Mouse (Mus musculus) liver, embryonic 11.5 days (tissue): ENCODE measurements at regions not wholly inside any gene's neighbourhood (a gene's known extent, or its start where the extent isn't known, plus 50 kb on each side); places are given as distances from the start of the nearest gene placed in this dataset.

ENCODE experiments used
- ATAC-seq: fragments of 200-750 bp; cut with Nextera tagmentation; replicated peaks from 2 replicates; pipeline ENCODE4 v1.8.0; 2017; ENCODE audit warnings: moderate number of reproducible peaks, mild to moderate bottlenecking, moderate TSS enrichment, moderate library complexity; ENCODE audit not compliant: low FRiP score
- DNase-seq: peaks from one replicate; pipeline ENCODE4 v3.0.0-alpha.2; 2017; ENCODE audit warnings: low spot score
- H3K27ac ChIP-seq: fragments of 300-500 bp; sonication (generic); 2 replicates; pipeline ENCODE4 v1.5.1; 2014; ENCODE audit warnings: mild to moderate bottlenecking, low read depth, low read length, control low read depth
- H3K27me3 ChIP-seq: fragments of 300-500 bp; sonication (generic); replicated peaks from 2 replicates; pipeline ENCODE4 v1.6.1; 2014; ENCODE audit warnings: low read length, mixed read lengths; ENCODE audit not compliant: control insufficient read depth, insufficient read depth
- H3K36me3 ChIP-seq: fragments of 300-500 bp; sonication (generic); 2 replicates; pipeline ENCODE4 v1.6.1; 2014; ENCODE audit warnings: mild to moderate bottlenecking, low read length, moderate library complexity, mixed read lengths; ENCODE audit not compliant: control insufficient read depth, insufficient read depth
- H3K4me1 ChIP-seq: fragments of 300-500 bp; sonication (generic); replicated peaks from 2 replicates; pipeline ENCODE4 v1.6.1; 2014; ENCODE audit warnings: low read length, mixed read lengths; ENCODE audit not compliant: control insufficient read depth, insufficient read depth
- H3K4me2 ChIP-seq: fragments of 300-500 bp; sonication (generic); 2 replicates; pipeline ENCODE4 v1.6.1; 2014; ENCODE audit warnings: mild to moderate bottlenecking, control low read depth, moderate library complexity
- H3K4me3 ChIP-seq: fragments of 300-500 bp; sonication (generic); 2 replicates; pipeline ENCODE4 v1.5.1; 2014; ENCODE audit warnings: low read depth, low read length, control low read depth
- H3K9ac ChIP-seq: fragments of 300-500 bp; sonication (generic); 2 replicates; pipeline ENCODE4 v1.6.1; 2014; ENCODE audit warnings: low read depth, low read length, control low read depth
- H3K9me3 ChIP-seq: fragments of 300-500 bp; sonication (generic); 2 replicates; pipeline ENCODE4 v1.6.1; 2016; ENCODE audit warnings: low read length, inconsistent platforms, mixed read lengths; ENCODE audit not compliant: control insufficient read depth
- WGBS: fragments of 180-500 bp; shearing (Covaris S2); extraction: QIAGEN DNeasy Blood & Tissue Kit; methylation state at CpG from one replicate; pipeline ENCODE4 v1.1.7; 2014; 5-methylcytosine and 5-hydroxymethylcytosine counted together

GRCm38 (mm10) chr4:106161592-106161991 lies 154.4 kb upstream of the Usp24 start:
- no peak for ATAC-seq
- DNase-seq, result no peak
- WGBS, result 51% methylated on average over 2 of the region's 2 CpGs

GRCm38 (mm10) chr4:106162551-106162950 lies 153.5 kb upstream of the Usp24 start:
- H3K27me3 ChIP-seq, result no peaks in the 10 kb centered on the region
- ATAC-seq, result no peak
- H3K36me3 ChIP-seq, result no peaks in the 10 kb centered on the region
- H3K4me3 ChIP-seq, result no peak overlapping the region
- WGBS, result 58% methylated on average over 1 of the region's 1 CpGs
- no peak overlapping the region for H3K9ac ChIP-seq
- no peak overlapping the region for H3K4me2 ChIP-seq
- no peaks in the 10 kb centered on the region for H3K9me3 ChIP-seq
- H3K4me1 ChIP-seq, result no peaks in the 10 kb centered on the region
- DNase-seq, result no peak
- H3K27ac ChIP-seq, result no peak overlapping the region

More at GRCm38 (mm10) chr4:106161592-106161991, 154.4 kb upstream of the Usp24 start:
- Histone ChIP-seq H3K9ac (no peak overlapping the region), H3K27ac (no peak overlapping the region), H3K9me3 (no peaks in the 10 kb centered on the region), H3K4me3 (no peak overlapping the region), H3K4me1 (no peaks in the 10 kb centered on the region), H3K36me3 (no peaks in the 10 kb centered on the region), H3K27me3 (no peaks in the 10 kb centered on the region), H3K4me2 (no peak overlapping the region)

GRCm38 (mm10) chr4:106163220-106163619 lies 152.8 kb upstream of the Usp24 start:
- no peak overlapping the region for H3K4me3 ChIP-seq
- no peak overlapping the region for H3K4me2 ChIP-seq
- no peak overlapping the region for H3K9ac ChIP-seq
- no peak for ATAC-seq
- H3K9me3 ChIP-seq, result no peaks in the 10 kb centered on the region
- no peaks in the 10 kb centered on the region for H3K4me1 ChIP-seq
- no peak for DNase-seq
- no peak overlapping the region for H3K27ac ChIP-seq
- no peaks in the 10 kb centered on the region for H3K36me3 ChIP-seq
- no peaks in the 10 kb centered on the region for H3K27me3 ChIP-seq

GRCm38 (mm10) chr4:106167716-106168115 lies 148.3 kb upstream of the Usp24 start:
- no peaks in the 10 kb centered on the region for H3K36me3 ChIP-seq
- H3K4me1 ChIP-seq, result no peaks in the 10 kb centered on the region
- H3K4me3 ChIP-seq, result no peak overlapping the region
- 70% methylated on average over 4 of the region's 4 CpGs for WGBS
- DNase-seq, result no peak
- H3K9ac ChIP-seq, result no peak overlapping the region
- no peaks in the 10 kb centered on the region for H3K27me3 ChIP-seq
- H3K9me3 ChIP-seq, result no peaks in the 10 kb centered on the region
- no peak overlapping the region for H3K4me2 ChIP-seq
- H3K27ac ChIP-seq, result no peak overlapping the region
- no peak for ATAC-seq

- Histone ChIP-seq H3K9me3 (no peaks in the 10 kb centered on the region), H3K27ac (no peak overlapping the region), H3K9ac (no peak overlapping the region), H3K36me3 (no peaks in the 10 kb centered on the region), H3K4me3 (no peak overlapping the region), H3K4me2 (no peak overlapping the region), H3K27me3 (no peaks in the 10 kb centered on the region), H3K4me1 (no peaks in the 10 kb centered on the region)
- no peak for DNase-seq
- WGBS, result 70% methylated on average over 6 of the region's 6 CpGs
- ATAC-seq, result no peak
Measured at GRCm38 (mm10) chr4:106168741-106169140, 147.3 kb upstream of the Usp24 start.

GRCm38 (mm10) chr4:106169466-106169865 lies 146.5 kb upstream of the Usp24 start:
- H3K4me1 ChIP-seq, result no peaks in the 10 kb centered on the region
- no peak overlapping the region for H3K9ac ChIP-seq
- no peak overlapping the region for H3K4me2 ChIP-seq
- 85% methylated on average over 4 of the region's 4 CpGs for WGBS
- no peaks in the 10 kb centered on the region for H3K9me3 ChIP-seq
- no peaks in the 10 kb centered on the region for H3K27me3 ChIP-seq
- H3K36me3 ChIP-seq, result no peaks in the 10 kb centered on the region
- H3K4me3 ChIP-seq, result no peak overlapping the region
- ATAC-seq (no peak), DNase-seq (no peak)
- H3K27ac ChIP-seq, result no peak overlapping the region

- Histone ChIP-seq H3K9me3 (no peaks in the 10 kb centered on the region), H3K36me3 (no peaks in the 10 kb centered on the region), H3K4me3 (no peak overlapping the region), H3K27me3 (no peaks in the 10 kb centered on the region), H3K4me1 (no peaks in the 10 kb centered on the region), H3K9ac (no peak overlapping the region), H3K27ac (no peak overlapping the region), H3K4me2 (no peak overlapping the region)
- 84% methylated on average over 8 of the region's 8 CpGs for WGBS
- ATAC-seq, result no peak
- DNase-seq, result no peak
Measured at GRCm38 (mm10) chr4:106170731-106171130, 145.3 kb upstream of the Usp24 start.

GRCm38 (mm10) chr4:106175352-106175751 lies 140.7 kb upstream of the Usp24 start:
- H3K4me2 ChIP-seq, result no peak overlapping the region
- H3K9me3 ChIP-seq, result no peaks in the 10 kb centered on the region
- H3K9ac ChIP-seq, result no peak overlapping the region
- H3K36me3 ChIP-seq, result no peaks in the 10 kb centered on the region
- WGBS, result 68% methylated on average over 5 of the region's 5 CpGs
- H3K4me1 ChIP-seq, result no peaks in the 10 kb centered on the region
- H3K4me3 ChIP-seq, result no peak overlapping the region
- ATAC-seq (no peak), DNase-seq (no peak)
- H3K27ac ChIP-seq, result no peak overlapping the region
- H3K27me3 ChIP-seq, result no peaks in the 10 kb centered on the region

GRCm38 (mm10) chr4:106185745-106186501 lies 130.1 kb upstream of the Usp24 start:
- Histone ChIP-seq H3K4me1 (no peaks in the 10 kb centered on the region), H3K9me3 (no peaks in the 10 kb centered on the region), H3K36me3 (no peaks in the 10 kb centered on the region), H3K27me3 (no peaks in the 10 kb centered on the region), H3K27ac (no peak overlapping the region), H3K9ac (no peak overlapping the region), H3K4me2 (no peak overlapping the region), H3K4me3 (no peak overlapping the region)
- WGBS, result 84% methylated on average over 13 of the region's 13 CpGs
- ATAC-seq, result no peak
- no peak for DNase-seq
